Mouse (Mus musculus) cortical plate, adult 2 months (tissue): Measurements from ENCODE around the gene Tcf7l2. TPM values are rescaled to one million over a fixed set of nuclear protein-coding genes. Genes with fewer than 3 reads are reported as not detected.

Source experiments
- H3K27ac ChIP-seq: fragments of 200-500 bp; 2 replicates; pipeline ENCODE4 v1.5.1; 2012; ENCODE audit warnings: low read length, control low read depth, inconsistent platforms; ENCODE audit not compliant: insufficient read depth
- H3K4me1 ChIP-seq: fragments of 200-500 bp; 2 replicates; pipeline ENCODE4 v1.6.1; 2011; ENCODE audit warnings: low read length; ENCODE audit not compliant: control insufficient read depth, insufficient read depth
- H3K4me3 ChIP-seq: fragments of 200-500 bp; 2 replicates; pipeline ENCODE4 v1.5.1; 2011; ENCODE audit warnings: mild to moderate bottlenecking, low read length, control low read depth; ENCODE audit not compliant: insufficient read depth
- CTCF ChIP-seq: fragments of 200-500 bp; IDR thresholded peaks from 2 replicates; pipeline ENCODE4 v1.5.1; 2011; ENCODE audit warnings: mild to moderate bottlenecking, control low read depth, low read length; ENCODE audit not compliant: insufficient read depth; ENCODE audit errors: extremely low read depth
- POLR2A ChIP-seq: fragments of 200-500 bp; IDR thresholded peaks from 2 replicates; pipeline ENCODE4 v1.6.1; 2011; ENCODE audit warnings: mild to moderate bottlenecking, low read length, control low read depth; ENCODE audit not compliant: insufficient read depth; ENCODE audit errors: extremely low read depth
- polyA plus RNA-seq: library from polyadenylated mRNA; depleted of rRNA; stranded (reverse); fragments of >200 nt; gene quantifications from 2 replicates; pipeline ENCODE4 v1.2.3, GENCODE M21; 2012

Gene Tcf7l2
- polyA plus RNA-seq, 1 experiment = 6.0 TPM

GRCm38 (mm10) chr19:55743557-55744441 lies 2.2 kb downstream of the Tcf7l2 start:
- no peak for TF ChIP-seq CTCF
- no peak for TF ChIP-seq POLR2A
- H3K4me1 ChIP-seq = no peaks in the 10 kb centered on the region
- H3K4me3 ChIP-seq = peak overlapping the region; percentile 31
- peak overlapping the region; percentile 8; the same call in 1 of the 2 replicates for H3K27ac ChIP-seq

- no peak overlapping the region for H3K27ac ChIP-seq
- TF ChIP-seq CTCF = no peak
- TF ChIP-seq POLR2A = no peak
- H3K4me1 ChIP-seq = no peaks in the 10 kb centered on the region
- peak overlapping the region; percentile 31; the same call in 1 of the 2 replicates for H3K4me3 ChIP-seq
Measured at GRCm38 (mm10) chr19:55744576-55745191, 3.1 kb downstream of the Tcf7l2 start.

- Histone ChIP-seq H3K27ac (no peak overlapping the region), H3K4me1 (no peaks in the 10 kb centered on the region), H3K4me3 (no peak overlapping the region)
- TF ChIP-seq POLR2A (no peak), CTCF (no peak)
Measured at GRCm38 (mm10) chr19:55745192-55745578, 3.6 kb downstream of the Tcf7l2 start.

- Histone ChIP-seq H3K4me1 (no peaks in the 10 kb centered on the region), H3K27ac (no peak overlapping the region), H3K4me3 (no peak overlapping the region)
- TF ChIP-seq POLR2A = no peak
- TF ChIP-seq CTCF = no peak
Measured at GRCm38 (mm10) chr19:55746241-55746640, 4.6 kb downstream of the Tcf7l2 start.

GRCm38 (mm10) chr19:55747237-55747925 lies 5.8 kb downstream of the Tcf7l2 start:
- H3K4me3 ChIP-seq = no peak overlapping the region
- TF ChIP-seq CTCF = no peak
- no peak for TF ChIP-seq POLR2A
- H3K4me1 ChIP-seq = no peaks in the 10 kb centered on the region
- no peak overlapping the region for H3K27ac ChIP-seq

GRCm38 (mm10) chr19:55747926-55748291 lies 6.3 kb downstream of the Tcf7l2 start:
- TF ChIP-seq CTCF = no peak
- no peak for TF ChIP-seq POLR2A
- Histone ChIP-seq H3K27ac (no peak overlapping the region), H3K4me1 (no peaks in the 10 kb centered on the region)

GRCm38 (mm10) chr19:55748801-55749200 lies 7.2 kb downstream of the Tcf7l2 start:
- TF ChIP-seq POLR2A = no peak
- no peak for TF ChIP-seq CTCF
- Histone ChIP-seq H3K27ac (no peak overlapping the region), H3K4me1 (no peaks in the 10 kb centered on the region), H3K4me3 (no peak overlapping the region)

More at GRCm38 (mm10) chr19:55747926-55748291, 6.3 kb downstream of the Tcf7l2 start:
- H3K4me3 ChIP-seq = no peak overlapping the region

GRCm38 (mm10) chr19:55749532-55749931 lies 7.9 kb downstream of the Tcf7l2 start:
- TF ChIP-seq POLR2A = no peak
- TF ChIP-seq CTCF = no peak
- Histone ChIP-seq H3K27ac (no peak overlapping the region), H3K4me3 (no peak overlapping the region), H3K4me1 (no peaks in the 10 kb centered on the region)

GRCm38 (mm10) chr19:55750048-55750447 lies 8.4 kb downstream of the Tcf7l2 start:
- Histone ChIP-seq H3K27ac (no peak overlapping the region), H3K4me3 (no peak overlapping the region), H3K4me1 (no peaks in the 10 kb centered on the region)
- no peak for TF ChIP-seq CTCF

GRCm38 (mm10) chr19:55750465-55750864 lies 8.8 kb downstream of the Tcf7l2 start:
- no peak overlapping the region for H3K4me3 ChIP-seq
- no peak overlapping the region for H3K27ac ChIP-seq
- no peaks in the 10 kb centered on the region for H3K4me1 ChIP-seq
- TF ChIP-seq POLR2A = no peak
- no peak for TF ChIP-seq CTCF
